Mouse (Mus musculus) embryonic fibroblast, embryonic 13.5 days (primary cell): ENCODE measurements at regions not wholly inside any gene's neighbourhood (a gene's known extent, or its start where the extent isn't known, plus 50 kb on each side); places are given as distances from the start of the nearest gene placed in this dataset.

Experiments used
- CTCF ChIP-seq: IDR thresholded peaks from 2 replicates; pipeline ENCODE4 v1.5.1; 2011; ENCODE audit warnings: mild to moderate bottlenecking, control low read depth, low read length, moderate library complexity, borderline replicate concordance; ENCODE audit not compliant: insufficient read depth
- POLR2A ChIP-seq: IDR thresholded peaks from 2 replicates; pipeline ENCODE4 v1.6.1; 2011; ENCODE audit warnings: low read depth, mild to moderate bottlenecking, control low read depth, low read length, moderate library complexity

GRCm38 (mm10) chr15:63006471-63007228, 838.3 kb downstream of the Gsdmc2 start:
- TF ChIP-seq CTCF (no peak), POLR2A (no peak)
